Mouse (Mus musculus): ENCODE measurements at regions not wholly inside any gene's neighbourhood (a gene's known extent, or its start where the extent isn't known, plus 50 kb on each side); places are given as distances from the start of the nearest gene placed in this dataset.

DNA sequence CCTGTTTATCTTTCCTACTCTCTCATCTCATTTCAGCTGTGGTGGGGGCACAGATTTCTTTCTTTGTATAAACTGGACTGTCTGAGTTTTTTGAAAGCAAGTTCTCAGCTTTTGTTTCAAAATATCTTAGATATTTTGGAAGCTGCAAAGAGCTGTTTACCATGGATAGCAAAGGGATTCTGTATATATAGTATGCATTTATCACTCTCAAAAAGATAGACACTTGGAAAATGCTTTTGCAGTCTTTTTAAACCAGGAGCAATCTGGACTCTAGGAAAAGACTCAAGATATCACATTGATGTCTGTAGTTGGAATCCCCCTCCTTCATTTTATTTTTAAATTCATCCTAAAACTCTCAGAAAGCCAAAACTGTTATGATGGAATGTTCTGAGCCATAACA lies 177.9 kb upstream of the Gm9972 start:
- TF ChIP-seq CTCF (IDR thresholded peaks at IDR 0.05; ENCODE audit: low read depth) (no peak), EP300 (optimal IDR thresholded peaks at IDR 0.05) (no peak)
